Mouse (Mus musculus): ENCODE results near the gene St6gal1.

The St6gal1 gene

DNA sequence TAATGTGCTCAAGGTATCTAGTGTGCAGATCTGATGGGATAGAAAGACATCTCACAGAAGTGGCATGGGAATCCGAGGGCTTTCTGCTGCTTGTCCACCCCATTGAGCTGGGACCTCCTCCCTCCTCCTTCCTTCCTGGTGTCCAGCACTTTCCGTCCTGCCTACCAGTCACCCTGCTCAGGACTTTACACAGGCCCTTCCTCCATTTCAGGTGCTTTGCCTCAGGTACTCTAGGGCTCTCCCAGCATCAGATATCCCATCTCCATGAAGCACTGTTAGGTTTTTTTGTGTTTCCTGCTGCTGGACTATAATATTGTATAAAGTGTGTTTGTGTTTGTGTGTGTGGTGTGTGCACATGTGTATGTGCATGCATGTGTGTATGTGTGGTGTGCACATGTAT lies 51.1 kb downstream of the St6gal1 start:
- no peak for DNase-seq

DNA sequence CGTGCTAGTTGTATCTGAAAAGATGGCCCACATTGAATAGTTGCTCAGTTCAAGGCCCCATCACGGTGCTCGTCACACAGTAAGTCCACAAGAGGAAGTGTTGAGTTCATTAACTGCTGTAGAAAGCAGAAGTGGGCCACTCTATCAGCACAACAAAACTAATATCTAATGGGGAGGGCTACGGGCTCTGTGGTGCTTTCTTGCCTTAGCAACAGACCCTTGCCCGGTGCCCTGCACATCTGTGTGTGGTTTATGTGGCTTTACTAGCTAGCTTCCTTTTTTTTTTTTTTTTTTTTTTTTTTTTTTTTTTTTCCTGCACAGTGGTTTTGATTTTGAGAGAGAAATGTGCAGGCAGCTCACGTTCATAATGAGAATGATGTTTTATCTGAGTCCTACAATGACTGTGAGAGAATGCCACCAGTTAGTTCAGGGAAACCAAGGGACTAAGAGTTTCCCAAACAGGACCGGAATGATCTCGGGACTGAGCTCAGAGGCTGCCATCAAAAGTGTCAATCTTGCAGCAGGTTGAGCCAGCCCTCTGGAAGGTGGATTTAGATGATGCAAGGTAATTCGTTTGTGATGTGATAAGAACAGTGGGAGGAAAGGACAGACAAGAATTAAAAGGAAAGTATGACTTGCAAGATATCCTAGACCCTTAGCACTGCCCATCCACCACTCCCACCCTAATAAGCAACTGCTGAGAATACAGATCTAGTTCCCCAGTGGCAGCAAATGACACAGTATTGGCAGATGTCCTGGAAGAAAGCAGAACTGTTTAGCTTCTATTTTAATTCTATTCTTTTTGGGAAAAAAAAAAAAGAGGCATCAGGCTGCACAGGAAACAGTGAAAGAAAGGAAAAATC lies 55.6 kb downstream of the St6gal1 start:
- no peak for DNase-seq

DNA sequence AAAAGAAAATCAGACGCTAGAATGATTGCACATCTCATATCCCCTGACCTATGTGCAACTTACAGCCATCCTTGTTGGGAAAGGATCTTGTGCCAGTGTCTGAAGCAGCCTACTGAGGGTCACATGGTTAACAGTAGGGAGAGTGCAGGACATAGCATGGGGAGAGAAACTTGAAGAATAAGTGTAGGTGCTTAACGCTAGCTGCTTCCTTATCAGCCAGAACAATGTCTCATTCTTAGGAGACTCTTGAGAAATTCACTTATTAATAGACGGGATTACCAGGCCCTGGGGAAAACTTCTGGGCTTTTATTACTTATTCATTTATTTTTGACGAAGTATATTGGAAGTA lies 56.2 kb downstream of the St6gal1 start:
- DNase-seq, result no peak

DNA sequence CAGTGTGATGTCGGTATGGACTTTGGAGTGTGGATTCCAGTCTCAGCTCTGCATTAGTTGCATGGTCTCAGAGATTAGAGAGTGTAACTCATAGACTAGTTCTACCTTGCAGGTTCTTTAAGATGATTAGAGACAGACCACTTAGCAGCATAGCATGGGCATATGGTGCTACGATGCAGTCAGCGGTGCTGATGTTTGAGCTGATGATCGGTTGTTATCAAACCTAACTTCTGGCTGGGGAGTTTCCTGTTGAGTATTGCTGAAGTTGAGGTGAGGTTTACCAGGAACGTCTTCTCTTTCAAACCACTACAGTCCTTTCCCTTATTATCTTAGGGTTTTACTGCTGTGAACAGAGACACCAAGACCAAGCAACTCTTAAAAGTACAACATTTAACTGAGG lies 57.7 kb downstream of the St6gal1 start:
- no peak for DNase-seq

DNA sequence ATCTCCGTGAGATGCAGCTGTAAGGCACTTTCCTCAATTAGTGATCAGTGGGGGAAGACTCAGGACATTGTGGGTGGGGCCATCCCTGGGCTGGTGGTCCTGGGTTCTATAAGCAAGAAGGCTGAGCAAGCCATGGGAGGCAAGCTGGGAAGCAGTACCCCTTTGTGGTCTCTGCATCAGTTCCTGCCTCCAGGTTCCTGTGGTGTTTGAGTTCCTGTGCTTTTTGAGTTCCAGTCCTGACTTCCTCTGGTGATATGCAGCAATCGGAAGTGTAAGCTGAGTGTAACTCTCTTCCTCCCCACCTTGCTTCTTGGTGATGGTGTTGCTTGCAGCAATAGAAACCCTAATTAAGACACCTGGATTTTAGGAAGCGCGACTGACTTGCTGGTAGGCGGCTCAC lies 58.4 kb downstream of the St6gal1 start:
- DNase-seq, result no peak

DNA sequence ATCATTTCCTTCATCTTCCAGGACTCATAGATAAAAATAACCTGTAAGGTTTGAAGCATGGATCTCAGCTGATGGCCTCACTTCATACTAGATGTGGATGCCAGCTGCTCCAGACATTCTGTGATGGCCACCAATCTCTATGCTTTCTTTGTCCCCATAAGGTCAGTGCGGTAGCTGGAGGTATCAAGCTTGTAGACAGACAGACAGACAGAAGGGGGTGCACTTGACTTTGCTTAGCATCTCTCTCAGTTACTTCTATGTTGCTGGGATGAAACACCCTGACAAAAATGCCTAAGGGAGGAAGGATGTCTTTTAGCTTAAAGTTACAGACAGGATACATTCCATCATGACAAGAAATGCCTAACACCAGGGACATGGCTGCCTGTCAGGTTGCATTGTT lies 59.1 kb downstream of the St6gal1 start:
- DNase-seq, result no peak

DNA sequence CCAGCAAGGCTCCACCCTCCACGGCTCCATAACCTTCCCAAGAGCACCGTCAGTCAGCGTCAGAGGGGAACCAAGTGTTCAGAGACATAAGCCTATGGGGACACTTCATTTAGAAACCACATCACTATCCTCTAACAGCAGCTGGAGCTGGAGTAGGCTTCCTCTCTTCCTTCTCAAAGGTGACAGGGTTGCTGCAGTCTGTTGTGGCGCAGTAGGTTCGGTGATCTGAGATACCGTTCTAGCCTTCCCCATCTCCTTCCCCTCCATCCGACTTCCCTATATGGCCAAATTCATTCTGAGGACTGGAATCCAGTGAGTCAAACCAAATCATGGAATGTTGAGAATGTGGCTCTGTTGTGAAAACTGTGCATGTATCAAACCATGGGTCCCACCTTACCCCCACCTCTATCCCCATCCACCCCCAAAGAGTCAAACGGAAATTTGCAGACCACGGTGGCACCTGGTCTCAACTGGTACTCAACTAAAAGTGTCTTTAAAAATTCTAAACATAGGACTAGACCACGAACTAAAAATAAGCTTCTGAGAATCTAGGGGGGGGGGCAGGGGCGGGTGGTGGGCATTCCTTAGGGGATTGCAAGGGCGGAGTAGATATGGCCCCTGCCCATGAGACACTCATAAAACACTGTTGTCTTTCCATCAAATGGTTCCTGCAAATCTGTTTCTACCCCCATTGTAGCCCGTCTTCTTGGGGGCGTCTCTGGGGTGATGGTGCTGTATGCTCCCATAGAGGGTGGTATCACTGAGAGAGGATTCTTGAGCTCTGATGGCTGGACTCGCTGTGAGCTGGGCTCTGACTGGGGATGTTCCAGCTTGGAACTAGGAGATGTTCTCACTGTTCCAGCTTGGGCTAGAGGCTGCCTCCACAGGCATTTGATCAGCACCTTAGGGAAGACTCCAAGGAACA lies 60.2 kb downstream of the St6gal1 start:
- no peak for DNase-seq

DNA sequence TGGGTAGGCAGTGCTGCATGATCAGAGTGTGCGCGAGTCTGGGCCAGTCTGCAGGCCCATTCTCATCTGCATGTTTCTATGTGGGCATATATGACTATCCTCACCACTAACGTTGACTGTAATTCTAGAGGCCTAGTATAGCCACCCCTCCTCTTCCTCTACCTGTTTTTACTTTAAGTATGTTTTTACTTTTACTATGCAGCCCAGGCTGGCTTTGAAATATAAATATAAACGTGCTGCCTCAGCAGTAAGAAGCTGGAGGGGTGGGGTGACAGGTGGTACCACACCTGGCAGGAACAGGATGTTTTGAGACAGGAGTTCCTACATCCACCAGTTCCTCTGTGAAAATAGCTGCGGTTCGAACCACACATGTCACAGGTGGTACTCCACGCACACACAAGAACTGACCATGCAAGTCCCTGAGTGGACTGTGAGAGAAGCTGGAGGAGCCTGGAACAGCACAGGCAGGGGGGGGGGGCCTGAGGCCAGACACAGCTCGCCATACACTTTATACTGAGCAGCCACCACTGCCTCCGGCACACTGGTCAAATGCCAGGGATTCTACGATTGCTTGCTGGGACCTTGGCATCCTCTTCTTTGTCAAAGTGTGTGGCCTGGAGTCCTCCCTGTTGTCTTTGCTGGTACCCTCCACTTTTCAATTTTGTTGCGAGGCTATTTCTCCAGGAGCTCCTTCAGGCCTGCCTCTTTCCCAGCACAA lies 62.0 kb downstream of the St6gal1 start:
- no peak for DNase-seq

DNA sequence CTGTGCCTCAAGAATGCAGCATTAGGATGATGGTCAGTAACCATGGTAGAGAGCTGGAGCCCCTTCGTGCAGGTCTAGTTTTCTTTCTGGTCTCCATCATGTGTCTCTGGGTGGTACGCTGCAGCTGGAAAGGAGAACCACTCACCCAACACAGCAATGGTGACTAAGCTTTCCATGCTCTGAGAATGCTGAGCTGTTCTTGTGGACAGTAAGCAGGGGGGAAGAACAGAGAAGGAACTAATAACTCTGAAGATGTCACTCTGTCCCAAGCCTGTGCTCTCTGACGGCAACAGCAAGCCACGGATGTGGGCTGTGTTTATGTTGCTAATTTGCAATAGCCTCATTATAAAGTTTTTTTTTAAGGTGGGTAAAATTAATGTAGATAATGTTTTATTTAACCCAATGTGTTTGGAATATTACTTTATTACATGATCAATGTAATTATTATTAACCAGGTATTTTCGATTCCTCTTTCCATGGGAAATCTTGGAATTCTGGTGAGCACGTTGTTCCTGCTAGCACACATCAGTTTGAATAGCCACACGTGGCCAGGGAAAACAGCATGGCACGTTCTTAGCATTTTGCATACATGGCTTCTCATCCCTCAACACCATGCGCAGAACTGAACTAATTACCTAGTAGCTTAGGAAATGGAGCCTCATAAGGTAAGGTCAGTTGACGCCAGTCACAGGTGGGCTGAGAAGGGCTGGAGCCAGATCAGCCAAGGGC lies 62.9 kb downstream of the St6gal1 start:
- no peak for DNase-seq

DNA sequence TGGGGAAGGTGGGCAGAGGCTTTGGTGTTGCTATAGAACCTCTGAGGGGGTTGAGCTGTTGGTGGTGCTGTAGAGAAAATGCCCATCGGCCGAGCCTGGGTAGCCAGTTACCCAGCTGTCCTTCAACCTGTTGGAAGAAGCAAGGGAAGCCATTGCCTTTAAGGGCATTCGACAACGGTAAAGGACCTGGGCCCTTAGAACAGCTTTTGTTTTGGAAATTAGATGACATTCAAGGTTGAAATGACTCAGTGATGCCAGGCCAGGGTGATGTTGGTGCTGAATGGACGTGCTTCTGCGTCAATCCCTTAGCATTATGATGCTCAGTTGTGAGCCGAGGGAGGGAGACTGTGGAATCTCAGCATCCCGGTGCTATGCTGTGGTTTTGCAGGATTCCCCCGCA lies 63.6 kb downstream of the St6gal1 start:
- DNase-seq, result no peak

DNA sequence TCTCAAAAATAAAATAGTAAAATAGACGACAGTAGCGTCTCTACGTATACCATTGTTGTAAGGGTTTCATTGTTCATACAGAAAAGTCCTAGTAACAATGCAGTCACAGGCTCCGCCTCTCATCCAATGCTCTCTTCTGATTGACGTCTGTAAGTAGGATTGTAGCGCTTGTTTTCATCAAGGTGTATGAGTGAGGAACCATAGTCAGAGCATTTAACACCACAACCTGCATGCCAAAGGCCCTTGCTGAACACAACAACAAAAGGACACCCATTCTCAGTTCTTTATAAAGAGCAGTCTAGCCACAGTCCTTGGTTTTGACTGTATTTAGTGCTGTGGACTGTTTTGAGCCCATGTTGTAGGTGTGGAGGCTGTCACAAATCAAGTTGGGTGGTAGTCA lies 64.9 kb downstream of the St6gal1 start:
- DNase-seq, result no peak

DNA sequence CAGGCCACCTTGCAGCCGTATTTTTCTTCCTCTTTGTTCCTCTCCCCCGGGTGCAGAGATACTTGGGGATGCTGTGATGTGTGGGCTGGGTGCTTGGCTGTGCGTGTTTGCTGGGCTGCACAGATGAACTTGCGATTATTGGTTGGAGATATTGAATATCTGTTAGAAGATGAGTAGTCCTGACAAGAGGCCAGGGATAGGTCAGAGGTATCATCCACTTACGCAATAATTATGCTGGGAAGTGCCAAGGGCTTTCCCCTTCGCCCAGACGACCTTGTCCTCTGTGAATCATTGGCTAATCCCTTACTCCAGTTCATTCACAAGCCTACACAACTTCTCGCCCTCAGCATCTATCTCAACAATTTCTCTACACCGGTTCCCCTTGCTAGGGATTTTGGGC lies 65.6 kb downstream of the St6gal1 start:
- DNase-seq, result no peak

DNA sequence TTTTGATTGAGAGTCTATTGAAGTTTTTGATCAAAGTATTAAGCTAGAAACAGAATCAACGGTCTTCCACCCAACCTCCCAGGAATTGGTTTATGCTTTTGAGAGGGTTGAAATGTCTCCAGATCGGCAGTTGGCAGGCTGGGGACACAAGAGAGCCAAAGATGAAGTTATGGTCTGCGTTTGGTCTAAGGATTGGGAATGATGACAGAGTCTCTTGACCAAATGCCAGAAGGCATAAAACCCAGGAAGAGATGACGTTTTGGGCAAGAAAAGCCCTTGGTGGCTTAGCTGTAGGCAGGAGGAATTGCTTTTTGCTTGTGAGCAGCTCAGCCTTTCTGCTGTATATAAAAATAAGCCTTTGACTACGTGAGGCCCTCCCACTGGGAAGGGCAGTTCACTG lies 67.0 kb downstream of the St6gal1 start:
- no peak for DNase-seq

DNA sequence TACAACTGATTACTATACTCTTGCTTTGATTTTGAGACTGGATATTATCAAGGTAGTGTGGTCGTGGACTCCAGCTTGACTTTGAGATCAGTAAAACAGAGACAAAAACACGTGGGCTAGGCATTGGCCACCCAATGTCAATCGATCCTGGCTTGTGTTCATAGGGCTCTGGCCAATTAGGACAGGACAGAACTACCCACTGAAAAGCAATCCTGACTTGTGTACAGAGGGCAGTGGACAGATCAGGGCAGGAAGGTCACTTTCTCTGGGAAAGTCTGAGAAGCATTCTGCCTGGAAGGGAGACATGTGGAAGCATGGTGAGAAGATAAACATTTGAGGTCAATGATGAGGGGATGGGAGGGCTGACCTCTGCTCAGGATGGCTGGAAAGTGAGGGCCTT lies 69.7 kb downstream of the St6gal1 start:
- DNase-seq, result no peak

DNA sequence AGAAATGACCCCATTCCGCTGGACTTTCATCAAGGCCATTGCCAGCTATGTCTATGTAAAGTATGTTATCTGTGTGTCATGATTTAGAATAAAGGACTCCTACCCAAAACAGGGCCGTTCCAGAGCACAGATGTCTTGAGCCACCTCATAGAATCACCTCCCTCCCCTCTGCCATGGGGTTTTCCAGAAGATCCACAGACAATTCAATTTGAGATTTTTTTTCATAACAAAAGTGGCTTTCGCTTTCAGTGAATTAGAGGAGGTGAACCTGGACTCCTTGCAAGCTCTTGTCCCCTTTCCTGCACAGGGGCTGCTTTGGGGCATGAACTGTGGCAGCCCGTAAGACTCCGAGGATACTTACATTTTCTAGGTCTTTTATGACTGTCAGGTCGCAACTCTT lies 70.2 kb downstream of the St6gal1 start:
- DNase-seq, result no peak

DNA sequence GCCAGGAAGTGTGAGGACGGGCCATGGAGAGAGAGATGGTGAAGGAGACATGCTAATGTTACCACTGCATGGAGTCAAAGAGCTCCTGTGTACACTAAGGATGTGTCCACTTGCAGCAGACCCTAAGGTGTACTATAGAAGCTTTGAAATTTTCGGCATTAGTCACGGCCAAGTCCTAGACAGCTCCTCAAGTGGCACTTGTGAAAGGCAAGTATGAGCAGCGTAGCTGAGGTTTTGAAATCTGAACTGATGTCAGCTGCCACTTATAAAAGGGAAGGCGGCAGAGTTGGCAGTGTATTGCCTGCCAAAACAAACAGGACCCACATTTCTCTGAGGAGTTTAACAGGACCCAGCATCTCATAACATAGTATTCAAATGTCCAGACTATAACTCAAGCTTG lies 71.2 kb downstream of the St6gal1 start:
- DNase-seq, result no peak

DNA sequence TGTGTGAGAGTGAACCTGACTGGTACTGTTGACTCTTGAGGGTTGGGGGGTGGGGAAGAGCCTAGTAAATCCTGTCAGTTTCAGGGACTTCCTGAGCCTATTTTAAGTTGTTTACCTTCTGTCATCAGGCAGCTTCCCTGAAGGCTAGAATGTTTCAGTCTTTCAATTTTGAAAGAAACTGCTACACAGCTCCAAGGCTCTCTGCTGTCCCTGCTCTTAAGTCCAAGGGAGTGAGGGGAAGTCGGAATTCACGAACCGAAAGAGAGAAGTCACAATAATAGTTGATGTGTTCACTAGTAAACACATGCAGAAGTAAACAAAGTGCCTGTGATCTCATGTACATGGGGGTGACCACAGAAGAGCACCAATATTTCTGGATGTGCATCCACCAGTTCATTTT lies 72.2 kb downstream of the St6gal1 start:
- DNase-seq, result no peak

DNA sequence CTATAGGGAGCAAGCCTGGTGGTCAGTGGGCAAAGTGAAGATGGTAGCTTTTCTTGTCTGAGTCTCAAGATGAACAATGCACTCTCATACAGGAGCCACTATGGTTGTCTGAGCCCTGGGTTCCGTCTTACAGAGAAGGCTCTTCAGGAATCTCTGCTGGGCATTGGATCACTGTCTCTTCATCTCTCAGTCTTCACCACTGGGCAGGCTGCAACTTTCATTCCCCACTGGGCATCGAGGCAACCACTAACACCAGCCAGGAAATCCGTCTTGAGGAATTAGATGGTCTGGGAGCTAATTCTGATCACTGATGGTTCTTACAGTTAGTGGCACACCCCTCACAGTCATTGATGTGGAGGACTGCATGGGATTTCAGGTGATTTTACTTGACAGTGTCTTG lies 73.9 kb downstream of the St6gal1 start:
- DNase-seq, result no peak

DNA sequence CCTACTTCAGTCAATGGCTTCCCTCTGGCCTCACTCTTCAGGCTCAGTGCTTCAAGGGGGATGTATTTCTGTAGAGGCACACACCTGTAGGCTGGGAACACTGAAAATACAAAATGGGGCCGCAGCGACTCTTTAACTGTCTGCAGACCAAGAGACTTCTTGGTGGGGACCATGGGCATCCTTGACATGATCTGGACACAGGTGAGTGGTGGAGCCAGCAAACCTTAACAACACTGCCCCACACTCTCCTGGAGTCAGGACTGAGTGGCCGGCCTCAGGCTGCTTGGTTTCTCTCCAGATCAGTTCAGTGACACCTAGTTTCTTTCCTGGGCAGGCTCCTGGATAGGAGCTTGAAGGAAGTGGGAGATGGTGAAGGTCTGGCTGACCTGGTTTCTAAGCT lies 74.4 kb downstream of the St6gal1 start:
- no peak for DNase-seq

DNA sequence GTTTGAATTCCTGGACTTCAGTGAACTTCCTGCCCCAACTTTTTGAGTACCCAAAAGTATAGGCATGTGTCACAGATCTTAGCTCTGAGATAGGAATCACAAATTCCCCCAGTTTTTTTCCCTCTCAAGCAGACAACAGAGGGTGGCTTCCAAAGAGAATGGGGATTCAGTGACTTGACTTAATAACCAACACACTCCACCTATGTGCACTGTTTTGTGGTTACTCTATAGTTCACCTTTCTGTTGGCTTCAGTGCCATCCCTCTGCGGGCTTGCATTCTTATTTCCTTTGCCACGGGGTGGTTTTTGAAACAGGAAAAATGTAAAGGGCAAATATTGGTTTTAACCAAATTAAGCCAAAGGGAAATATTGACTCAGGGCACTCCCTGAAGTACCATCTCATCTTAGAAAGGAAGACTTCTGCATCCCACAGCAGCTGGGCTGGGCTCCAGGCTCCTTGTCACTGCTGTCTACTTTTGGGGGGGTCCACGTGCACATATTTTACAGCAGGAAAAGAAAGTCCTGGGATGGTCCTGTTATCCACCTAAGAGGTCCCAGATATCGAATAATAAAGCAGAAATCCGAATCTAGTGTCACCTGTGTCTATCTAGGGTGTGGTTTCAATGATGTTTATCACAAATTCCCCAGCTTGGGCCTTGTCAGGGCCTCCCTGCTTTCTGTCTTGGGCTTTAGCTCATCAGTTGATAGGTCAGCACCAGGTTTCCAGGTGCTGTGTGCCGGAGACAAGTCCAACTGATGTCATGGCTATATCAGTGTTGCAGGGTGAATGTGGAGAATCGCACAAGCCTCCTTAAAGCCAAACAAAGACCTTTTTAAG lies 75.6 kb downstream of the St6gal1 start:
- no peak for DNase-seq

DNA sequence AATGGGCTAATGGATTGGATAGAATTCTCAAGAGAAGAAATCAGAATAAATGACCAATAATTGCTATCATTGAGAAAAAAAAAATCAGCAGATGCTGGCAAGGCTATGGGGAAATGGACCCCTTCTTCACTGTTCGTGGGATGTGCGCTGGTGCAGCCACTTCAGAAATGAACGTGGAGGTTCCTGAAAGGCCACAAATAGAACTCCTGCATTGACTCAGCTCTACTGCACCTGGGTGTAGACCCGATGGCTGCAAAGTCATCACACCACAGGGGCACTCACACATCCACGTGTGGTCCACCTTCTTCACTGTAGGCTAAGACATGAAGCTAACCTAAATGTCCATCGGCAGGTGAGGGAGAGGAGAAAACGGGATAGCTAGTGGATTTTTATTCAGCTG lies 77.2 kb downstream of the St6gal1 start:
- no peak for DNase-seq
